In the genomic region with DNA sequence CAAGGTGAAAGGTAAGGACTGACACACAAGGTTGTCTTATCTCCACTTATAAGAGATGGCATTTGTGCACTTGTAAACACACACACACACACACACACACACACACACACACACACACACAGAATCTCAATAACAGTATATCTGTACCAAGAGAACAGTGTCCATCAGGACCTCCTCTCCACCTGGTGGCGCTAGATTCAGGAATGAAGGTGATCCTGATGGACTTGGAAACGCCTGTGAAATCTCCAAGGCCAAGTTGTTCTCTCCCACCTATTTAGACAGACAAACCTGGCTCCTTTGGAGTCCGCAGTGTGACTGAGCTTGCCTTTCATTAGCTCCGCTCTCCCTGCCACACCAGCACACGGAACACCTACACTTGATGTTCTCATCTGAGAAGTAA, we compare ENCODE assay signal across 26 mouse cellular contexts.
A peak's percentile ranks its signal among the peaks of the same experiment; 100 is the strongest.
DNase-seq lines count a peak whose midpoint lies in the region; ATAC-seq and TF ChIP-seq lines count a peak whose summit lies in the region.
"Had no signal": no experiment of that assay in that cellular context is flagged by ENCODE, and none has a peak within 500 bp of the region (broad histone marks: within the 10 kb centered on the region; RNA-seq: fewer than 3 reads in every experiment).

No protein-coding gene starts in this region.

- ATAC-seq in hindbrain, postnatal 0 days = no peak
- no peak for ATAC-seq in hindbrain, embryonic 14.5 days (ENCODE audit: low FRiP score)
- ATAC-seq in lung, postnatal 0 days = no peak
- ATAC-seq in stomach, postnatal 0 days (ENCODE audit: low FRiP score, low TSS enrichment) = no peak
- ATAC-seq: intestine, embryonic 16.5 days; midbrain, embryonic 16.5 days had no signal

- no peaks in the 10 kb centered on the region; the same call in 1 of the 2 replicates for H3K27me3 ChIP-seq in hindbrain, postnatal 0 days (ENCODE audit: insufficient read depth, low read length)
- H3K27me3 ChIP-seq in hindbrain, embryonic 14.5 days (ENCODE audit: control insufficient read depth, insufficient read depth, low read length) = no peaks in the 10 kb centered on the region
- H3K27me3 ChIP-seq in lung, postnatal 0 days (replicated peaks; ENCODE audit: insufficient read depth, low read length) = no peaks in the 10 kb centered on the region
- no peaks in the 10 kb centered on the region for H3K27me3 ChIP-seq in ES-Bruce4 (ENCODE audit: control insufficient read depth, insufficient read depth, low read length, poor library complexity, severe bottlenecking)
- H3K27me3 ChIP-seq in stomach, postnatal 0 days (ENCODE audit: control insufficient read depth, insufficient read depth, low read length) = no peaks in the 10 kb centered on the region
- H3K27me3 ChIP-seq: embryonic facial prominence, embryonic 13.5 days; forebrain, embryonic 12.5 days; heart, embryonic 15.5 days; hindbrain, embryonic 15.5 days; stomach, embryonic 15.5 days had no signal

- no peaks in the 10 kb centered on the region for H3K4me1 ChIP-seq in hindbrain, postnatal 0 days (ENCODE audit: insufficient read depth, low read length)
- H3K4me1 ChIP-seq in hindbrain, embryonic 14.5 days (replicated peaks; ENCODE audit: control insufficient read depth, insufficient read depth, low read length) = no peaks in the 10 kb centered on the region
- no peaks in the 10 kb centered on the region; the same call in 1 of the 2 replicates for H3K4me1 ChIP-seq in lung, postnatal 0 days (ENCODE audit: insufficient read depth, low read depth, low read length)
- H3K4me1 ChIP-seq in lung, adult 2 months (ENCODE audit: control insufficient read depth, insufficient read depth, low read length) = no peaks in the 10 kb centered on the region
- H3K4me1 ChIP-seq in ES-Bruce4 (ENCODE audit: control insufficient read depth, insufficient read depth, low read length) = no peaks in the 10 kb centered on the region
- no peaks in the 10 kb centered on the region for H3K4me1 ChIP-seq in stomach, postnatal 0 days (replicated peaks; ENCODE audit: control insufficient read depth, insufficient read depth)
- H3K4me1 ChIP-seq: heart, embryonic 15.5 days; hindbrain, embryonic 15.5 days had no signal

- no peak for TF ChIP-seq EP300 in lung, postnatal 0 days (IDR thresholded peaks at IDR 0.05)
- TF ChIP-seq EP300 in ES-Bruce4 (IDR thresholded peaks at IDR 0.05; ENCODE audit: insufficient read depth, low read depth, low read length) = no peak
- no peak for TF ChIP-seq EP300 in stomach, postnatal 0 days (optimal IDR thresholded peaks at IDR 0.05)

- intact Hi-C loops in heart, postnatal 14 days (cut with DNase I) = no loop called here

- no peak overlapping the region for H3K9ac ChIP-seq in hindbrain, postnatal 0 days (replicated peaks; ENCODE audit: low read length)
- H3K9ac ChIP-seq in hindbrain, embryonic 14.5 days = no peak overlapping the region
- H3K9ac ChIP-seq in lung, postnatal 0 days (replicated peaks; ENCODE audit: low read depth) = no peak overlapping the region
- no peak overlapping the region for H3K9ac ChIP-seq in ES-Bruce4 (ENCODE audit: low read depth, poor library complexity, severe bottlenecking)
- no peak overlapping the region for H3K9ac ChIP-seq in stomach, postnatal 0 days (ENCODE audit: low read length)
- H3K9ac ChIP-seq: embryonic facial prominence, embryonic 13.5 days; forebrain, embryonic 12.5 days; heart, embryonic 15.5 days; hindbrain, embryonic 15.5 days; stomach, embryonic 15.5 days had no signal

- H3K27ac ChIP-seq in hindbrain, postnatal 0 days = no peak overlapping the region
- no peak overlapping the region for H3K27ac ChIP-seq in hindbrain, embryonic 14.5 days
- H3K27ac ChIP-seq in lung, postnatal 0 days (ENCODE audit: low read length) = no peak overlapping the region
- no peak overlapping the region for H3K27ac ChIP-seq in ES-Bruce4 (ENCODE audit: insufficient read depth, low read length)
- no peak overlapping the region for H3K27ac ChIP-seq in stomach, postnatal 0 days (replicated peaks)
- H3K27ac ChIP-seq: embryonic facial prominence, embryonic 13.5 days; forebrain, embryonic 12.5 days; gastrocnemius, adult 2 months; heart, embryonic 15.5 days; hindbrain, embryonic 15.5 days; left cerebral cortex, adult 2 months; stomach, embryonic 15.5 days had no signal

- TF ChIP-seq POLR2A in lung, adult 2 months (IDR thresholded peaks at IDR 0.05; ENCODE audit: borderline replicate concordance, extremely low read depth, low read depth, low read length) = no peak
- no peak for TF ChIP-seq POLR2A in ES-Bruce4 (IDR thresholded peaks at IDR 0.05; ENCODE audit: insufficient read depth, low read length)

- H3K9me3 ChIP-seq in hindbrain, postnatal 0 days (ENCODE audit: low read length) = no peaks in the 10 kb centered on the region
- no peaks in the 10 kb centered on the region for H3K9me3 ChIP-seq in hindbrain, embryonic 14.5 days (ENCODE audit: control insufficient read depth, low read length)
- no peaks in the 10 kb centered on the region for H3K9me3 ChIP-seq in lung, postnatal 0 days (ENCODE audit: low read length)
- H3K9me3 ChIP-seq in ES-Bruce4 (replicated peaks; ENCODE audit: control insufficient read depth, insufficient read depth, low read length, poor library complexity, severe bottlenecking) = no peaks in the 10 kb centered on the region
- H3K9me3 ChIP-seq in stomach, postnatal 0 days (ENCODE audit: control insufficient read depth, low read length) = no peaks in the 10 kb centered on the region
- H3K9me3 ChIP-seq: embryonic facial prominence, embryonic 13.5 days; forebrain, embryonic 12.5 days; heart, embryonic 15.5 days; hindbrain, embryonic 15.5 days; megakaryocyte, embryonic 14.5 days; stomach, embryonic 15.5 days had no signal

- 80% methylated on average over 5 of the region's 5 CpGs for WGBS in hindbrain, postnatal 0 days
- WGBS in hindbrain, embryonic 14.5 days = 82% methylated on average over 5 of the region's 5 CpGs
- 75% methylated on average over 5 of the region's 5 CpGs for WGBS in lung, postnatal 0 days
- WGBS in lung, adult 2 months = 86% methylated on average over 5 of the region's 5 CpGs
- WGBS in stomach, postnatal 0 days = 90% methylated on average over 5 of the region's 5 CpGs

- H3K4me3 ChIP-seq in hindbrain, postnatal 0 days (ENCODE audit: low read length) = no peak overlapping the region
- no peak overlapping the region for H3K4me3 ChIP-seq in hindbrain, embryonic 14.5 days (replicated peaks; ENCODE audit: low read length)
- no peak overlapping the region for H3K4me3 ChIP-seq in lung, postnatal 0 days (ENCODE audit: low read depth, low read length)
- H3K4me3 ChIP-seq in lung, adult 2 months (replicated peaks; ENCODE audit: extremely low read depth, low read depth, low read length) = no peak overlapping the region
- H3K4me3 ChIP-seq in ES-Bruce4 (ENCODE audit: low read depth, low read length) = no peak overlapping the region
- H3K4me3 ChIP-seq in stomach, postnatal 0 days (ENCODE audit: low read depth, low read length) = no peak overlapping the region
- H3K4me3 ChIP-seq: embryonic facial prominence, embryonic 13.5 days; erythroblast, embryonic 14.5 days; forebrain, embryonic 12.5 days; gastrocnemius, adult 2 months; heart, embryonic 15.5 days; hindbrain, embryonic 15.5 days; left cerebral cortex, adult 2 months; megakaryocyte, embryonic 14.5 days; stomach, embryonic 15.5 days had no signal

- DNase-seq in hindbrain, postnatal 0 days (ENCODE audit: low spot score) = no peak
- no peak for DNase-seq in hindbrain, embryonic 14.5 days (ENCODE audit: low spot score)
- DNase-seq in lung, postnatal 0 days (ENCODE audit: low spot score) = no peak
- no peak for DNase-seq in lung, adult 2 months
- DNase-seq in stomach, postnatal 0 days (ENCODE audit: low spot score) = no peak
- no peak for DNase-seq in heart, postnatal 14 days
- no peak for DNase-seq in lung, postnatal 10 days
- DNase-seq: adrenal gland, postnatal 36 days; cerebellum, adult 11-12 months; cerebellum, postnatal 14 days; gastrocnemius, adult 2 months; heart, postnatal 4 days; kidney, postnatal 4 days; lung, postnatal 36 days; right cerebral cortex, adult 18-20 months had no signal

- H3K4me2 ChIP-seq in hindbrain, postnatal 0 days (ENCODE audit: low read depth, low read length) = no peak overlapping the region
- no peak overlapping the region for H3K4me2 ChIP-seq in hindbrain, embryonic 14.5 days (replicated peaks)
- H3K4me2 ChIP-seq in lung, postnatal 0 days (replicated peaks; ENCODE audit: low read depth, low read length) = no peak overlapping the region
- no peak overlapping the region for H3K4me2 ChIP-seq in stomach, postnatal 0 days (replicated peaks; ENCODE audit: low read depth)
- H3K4me2 ChIP-seq: embryonic facial prominence, embryonic 13.5 days; forebrain, embryonic 12.5 days; heart, embryonic 15.5 days; hindbrain, embryonic 15.5 days; stomach, embryonic 15.5 days had no signal

- TF ChIP-seq CTCF in hindbrain, postnatal 0 days (IDR thresholded peaks at IDR 0.05; ENCODE audit: low read depth) = peak; percentile 12; the same call in 1 of the 2 replicates
- TF ChIP-seq CTCF in lung, postnatal 0 days (IDR thresholded peaks at IDR 0.05) = peak; percentile 29; the same call in 1 of the 2 replicates
- no peak for TF ChIP-seq CTCF in lung, adult 2 months (IDR thresholded peaks at IDR 0.05; ENCODE audit: insufficient read depth, low read length)
- TF ChIP-seq CTCF in ES-Bruce4 (IDR thresholded peaks at IDR 0.05; ENCODE audit: low read depth, low read length) = peak; percentile 14
- TF ChIP-seq CTCF in stomach, postnatal 0 days (IDR thresholded peaks at IDR 0.05; ENCODE audit: low read depth) = peak; percentile 44

- no peaks in the 10 kb centered on the region for H3K36me3 ChIP-seq in hindbrain, postnatal 0 days (ENCODE audit: insufficient read depth, low read length)
- no peaks in the 10 kb centered on the region for H3K36me3 ChIP-seq in hindbrain, embryonic 14.5 days (replicated peaks; ENCODE audit: control insufficient read depth, insufficient read depth)
- H3K36me3 ChIP-seq in lung, postnatal 0 days (ENCODE audit: insufficient read depth, low read length) = no peaks in the 10 kb centered on the region
- H3K36me3 ChIP-seq in ES-Bruce4 (ENCODE audit: control insufficient read depth, insufficient read depth, low read length, poor library complexity, severe bottlenecking) = no peaks in the 10 kb centered on the region
- H3K36me3 ChIP-seq in stomach, postnatal 0 days (ENCODE audit: control insufficient read depth, insufficient read depth, low read length) = no peaks in the 10 kb centered on the region
- H3K36me3 ChIP-seq: embryonic facial prominence, embryonic 13.5 days; forebrain, embryonic 12.5 days; heart, embryonic 15.5 days; hindbrain, embryonic 15.5 days; stomach, embryonic 15.5 days had no signal
